ENCODE assay signal across 8 mouse cellular contexts in the genomic region with DNA sequence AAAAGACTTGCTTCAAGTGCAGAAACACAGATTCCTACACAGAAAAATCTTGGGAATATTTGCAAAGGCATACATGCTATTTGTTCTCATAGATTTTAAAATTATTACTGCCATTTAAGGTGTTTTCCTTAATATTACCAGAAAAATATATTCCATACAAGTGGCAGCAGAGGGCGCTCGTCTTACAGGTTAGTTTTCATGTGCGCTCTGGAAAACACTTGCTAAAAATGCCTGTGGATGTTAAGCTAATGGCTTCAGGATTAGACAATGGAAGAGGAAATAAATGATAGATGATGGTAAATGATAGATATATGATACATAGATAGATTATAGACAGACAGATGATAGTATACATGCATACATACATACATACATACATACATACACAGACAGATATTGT. TPM values are rescaled to one million over a fixed set of nuclear protein-coding genes. Genes with fewer than 3 reads are reported as not detected.
DNase-seq lines count a peak whose midpoint lies in the region; ATAC-seq lines count a peak whose summit lies in the region.
"Had no signal": no experiment of that assay in that cellular context is flagged by ENCODE, and none has a peak within 500 bp of the region (broad histone marks: within the 10 kb centered on the region; RNA-seq: fewer than 3 reads in every experiment).

No protein-coding gene starts in this region.

- H3K9me3 ChIP-seq in forebrain, embryonic 16.5 days (ENCODE audit: control insufficient read depth, low read length), result no peaks in the 10 kb centered on the region

- ATAC-seq in forebrain, embryonic 16.5 days, result peak; percentile 72

- H3K4me2 ChIP-seq in forebrain, embryonic 16.5 days (ENCODE audit: low read length), result no peak overlapping the region

- WGBS in forebrain, embryonic 16.5 days, result 2% methylated on average over 3 of the region's 3 CpGs

- H3K4me3 ChIP-seq in forebrain, embryonic 16.5 days (replicated peaks; ENCODE audit: low read length), result no peak overlapping the region

- no peaks in the 10 kb centered on the region for H3K36me3 ChIP-seq in forebrain, embryonic 16.5 days (ENCODE audit: control insufficient read depth, insufficient read depth)

- H3K4me1 ChIP-seq in forebrain, embryonic 16.5 days (replicated peaks; ENCODE audit: control insufficient read depth, insufficient read depth, low read length), result peaks cover 3% of the 10 kb centered on the region; the same call in 1 of the 2 replicates

- no peak overlapping the region for H3K9ac ChIP-seq in forebrain, embryonic 16.5 days (replicated peaks; ENCODE audit: low read depth, low read length)

- H3K27ac ChIP-seq in forebrain, embryonic 16.5 days (ENCODE audit: low read length), result no peak overlapping the region
- H3K27ac ChIP-seq: macrophage had no signal

- peak; percentile 65 to 76 for DNase-seq in layer of hippocampus, postnatal 10 days (ENCODE audit: low spot score in 2 of 2)
- no peak for DNase-seq in layer of hippocampus, adult 11-12 months (ENCODE audit: low spot score)
- DNase-seq in MN1 (ENCODE audit: low spot score), result peak; percentile 72
- peak; percentile 23 for DNase-seq in c-Kit-positive CD71-negative TER-119-negative erythroid progenitor cells, embryonic 14.5 days (ENCODE audit: low read depth)
- DNase-seq in lung, postnatal 10 days, result peak; percentile 65
- no peak for DNase-seq in ovary, postnatal 14 days (ENCODE audit: low spot score)

- no peaks in the 10 kb centered on the region for H3K27me3 ChIP-seq in forebrain, embryonic 16.5 days (replicated peaks; ENCODE audit: control insufficient read depth, insufficient read depth, low read length)

RNA-seq across cellular contexts. Expression of gene Wipf3, which starts 37.6 kb away (rescaled TPM):
- total RNA-seq in layer of hippocampus, postnatal 10 days (2021), result 100 to 1,000 TPM; 137 to 139 TPM
- polyA plus RNA-seq in forebrain, embryonic 16.5 days (2015; fragmentation: Nextera tagmentation; extraction: Ambion mirVana), result 3.9 and 5.5 TPM in 2 replicates
- polyA plus RNA-seq: macrophage had no signal

Comparison
In these comparisons a context has a peak if more than half of its experiments do, and no peak if none do; other contexts are left out.
1. DNase-seq: peak in layer of hippocampus, postnatal 10 days (2 of 2), MN1 (single experiment), c-Kit-positive CD71-negative TER-119-negative erythroid progenitor cells, embryonic 14.5 days (single experiment) and lung, postnatal 10 days (single experiment); none in layer of hippocampus, adult 11-12 months (single experiment) and ovary, postnatal 14 days (single experiment).